Mouse (Mus musculus): Measurements from ENCODE around the gene Nfkbid. TPM values are rescaled to one million over a fixed set of nuclear protein-coding genes. Genes with fewer than 3 reads are reported as not detected.

Gene Nfkbid
- polyA plus RNA-seq, 1 experiment: 0.04 TPM

DNA sequence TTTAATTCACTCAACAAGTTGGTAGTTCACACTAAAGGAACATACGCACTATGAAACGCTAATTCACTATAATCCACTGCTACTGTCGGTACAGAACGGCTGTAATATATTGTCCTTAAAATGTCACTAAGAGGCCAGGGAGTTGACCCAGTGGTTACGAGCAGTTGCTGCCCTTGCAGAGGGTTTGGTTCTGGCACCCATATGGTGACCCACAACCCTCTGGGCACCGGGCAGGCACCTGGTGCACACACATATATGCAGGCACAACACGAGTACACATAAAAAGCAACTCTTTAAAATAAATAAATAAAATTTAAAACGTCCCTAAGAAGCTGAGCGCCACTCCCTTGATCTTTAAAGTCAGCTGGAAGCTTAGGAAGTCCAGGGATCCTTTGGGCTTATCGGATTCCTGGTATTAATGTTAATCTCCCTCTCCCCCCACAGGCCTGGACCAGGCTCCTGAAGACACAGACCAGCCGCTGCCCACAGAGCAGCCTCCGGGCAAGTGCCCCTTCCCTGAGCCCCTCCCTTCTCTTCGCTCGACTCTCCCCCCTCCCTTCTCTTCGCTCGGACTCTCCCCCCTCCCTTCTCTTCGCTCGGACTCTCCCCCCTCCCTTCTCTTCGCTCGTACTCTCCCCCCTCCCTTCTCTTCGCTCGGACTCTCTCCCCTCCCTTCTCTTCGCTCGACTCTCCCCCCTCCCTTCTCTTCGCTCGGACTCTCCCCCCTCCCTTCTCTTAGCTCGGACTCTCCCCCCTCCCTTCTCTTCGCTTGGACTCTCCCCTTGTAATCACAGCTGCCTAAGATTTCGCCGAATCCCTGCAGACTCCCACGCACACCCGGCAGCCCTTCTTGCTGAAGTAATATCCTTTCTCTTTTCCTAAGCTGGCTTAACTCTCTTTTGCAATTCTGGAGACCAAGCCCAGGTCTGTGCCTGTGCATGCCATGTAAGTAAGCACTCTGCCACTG is 56.2 kb downstream of the Nfkbid start:
- Histone ChIP-seq H3K79me2 (ENCODE audit: control insufficient read depth, insufficient read depth) (no peaks in the 10 kb centered on the region), H3ac (ENCODE audit: control insufficient read depth, insufficient read length, low read depth) (no peak overlapping the region), H3K27me3 (ENCODE audit: control insufficient read depth, insufficient read depth, insufficient read length) (peaks cover 46% of the 10 kb centered on the region), H3K79me3 (ENCODE audit: low read depth) (no peaks in the 10 kb centered on the region), H3K4me3 (ENCODE audit: insufficient read depth, poor library complexity, severe bottlenecking) (no peak overlapping the region), H3K36me3 (ENCODE audit: control insufficient read depth, insufficient read depth) (no peaks in the 10 kb centered on the region)
- no peak for TF ChIP-seq CTCF (IDR thresholded peaks at IDR 0.05; ENCODE audit: control insufficient read depth, insufficient read depth, insufficient read length)
- no peak for TF ChIP-seq CEBPB (IDR thresholded peaks at IDR 0.05; ENCODE audit: low read depth)
- TF ChIP-seq USF1 (IDR thresholded peaks at IDR 0.05; ENCODE audit: low read depth): no peak

Other genes with a start within 250 kb of the Nfkbid start
- gene Cox7a1, start 237.6 kb upstream of the Nfkbid start, polyA plus RNA-seq (2012; fragmentation: generic; extraction: Trizol): 7.9 TPM
- 588 TPM for gene Capns1, start 222.9 kb upstream of the Nfkbid start, polyA plus RNA-seq (2012; fragmentation: generic; extraction: Trizol)
- 175 TPM for gene Polr2i, start 189.8 kb upstream of the Nfkbid start, polyA plus RNA-seq (2012; fragmentation: generic; extraction: Trizol)
- 180 TPM for gene Tbcb, start 189.5 kb upstream of the Nfkbid start, polyA plus RNA-seq (2012; fragmentation: generic; extraction: Trizol)
- not detected for gene Ovol3, start 186.0 kb upstream of the Nfkbid start, polyA plus RNA-seq (2012; fragmentation: generic; extraction: Trizol)
- gene Thap8, start 141.6 kb upstream of the Nfkbid start, polyA plus RNA-seq (2012; fragmentation: generic; extraction: Trizol): 0.07 TPM
- gene Wdr62, start 141.3 kb upstream of the Nfkbid start, polyA plus RNA-seq (2012; fragmentation: generic; extraction: Trizol): 12.8 TPM
- 40.6 TPM for gene Clip3, start 130.0 kb upstream of the Nfkbid start, polyA plus RNA-seq (2012; fragmentation: generic; extraction: Trizol)
- 28.7 TPM for gene Alkbh6, start 113.0 kb upstream of the Nfkbid start, polyA plus RNA-seq (2012; fragmentation: generic; extraction: Trizol)
- gene Syne4, start 106.9 kb upstream of the Nfkbid start, polyA plus RNA-seq (2012; fragmentation: generic; extraction: Trizol): 0.20 TPM
- gene E130208F15Rik, start 100.0 kb upstream of the Nfkbid start, polyA plus RNA-seq (2012; fragmentation: generic; extraction: Trizol): 0.81 TPM
- gene Sdhaf1, start 97.8 kb upstream of the Nfkbid start, polyA plus RNA-seq (2012; fragmentation: generic; extraction: Trizol): 9.9 TPM
- gene Lrfn3, start 59.0 kb upstream of the Nfkbid start, polyA plus RNA-seq (2012; fragmentation: generic; extraction: Trizol): 0.20 TPM
- gene Tyrobp, start 8.0 kb upstream of the Nfkbid start, polyA plus RNA-seq (2012; fragmentation: generic; extraction: Trizol): not detected
- not detected for gene Hcst, start 1.9 kb upstream of the Nfkbid start, polyA plus RNA-seq (2012; fragmentation: generic; extraction: Trizol)
- 0.29 TPM for gene Aplp1, start 23.8 kb downstream of the Nfkbid start, polyA plus RNA-seq (2012; fragmentation: generic; extraction: Trizol)
- not detected for gene Kirrel2, start 36.0 kb downstream of the Nfkbid start, polyA plus RNA-seq (2012; fragmentation: generic; extraction: Trizol)
- 0.60 TPM for gene Nphs1, start 36.6 kb downstream of the Nfkbid start, polyA plus RNA-seq (2012; fragmentation: generic; extraction: Trizol)
- gene Prodh2, start 71.9 kb downstream of the Nfkbid start, polyA plus RNA-seq (2012; fragmentation: generic; extraction: Trizol): 0.02 TPM
- gene Arhgap33, start 113.3 kb downstream of the Nfkbid start, polyA plus RNA-seq (2012; fragmentation: generic; extraction: Trizol): 2.4 TPM
- 66.8 TPM for gene Hspb6, start 130.4 kb downstream of the Nfkbid start, polyA plus RNA-seq (2012; fragmentation: generic; extraction: Trizol)
- gene Proser3, start 130.6 kb downstream of the Nfkbid start, polyA plus RNA-seq (2012; fragmentation: generic; extraction: Trizol): 8.7 TPM
- 38.4 TPM for gene Lin37, start 138.1 kb downstream of the Nfkbid start, polyA plus RNA-seq (2012; fragmentation: generic; extraction: Trizol)
- 63.6 TPM for gene U2af1l4, start 141.6 kb downstream of the Nfkbid start, polyA plus RNA-seq (2012; fragmentation: generic; extraction: Trizol)
- gene Gm49396, start 141.6 kb downstream of the Nfkbid start, polyA plus RNA-seq (2012; fragmentation: generic; extraction: Trizol): 0.73 TPM
- 173 TPM for gene Psenen, start 141.9 kb downstream of the Nfkbid start, polyA plus RNA-seq (2012; fragmentation: generic; extraction: Trizol)
- gene Igflr1, start 143.7 kb downstream of the Nfkbid start, polyA plus RNA-seq (2012; fragmentation: generic; extraction: Trizol): 0.56 TPM
- 14.4 TPM for gene Kmt2b, start 167.0 kb downstream of the Nfkbid start, polyA plus RNA-seq (2012; fragmentation: generic; extraction: Trizol)
- 0.05 TPM for gene Zbtb32, start 177.2 kb downstream of the Nfkbid start, polyA plus RNA-seq (2012; fragmentation: generic; extraction: Trizol)
- 0.53 TPM for gene Upk1a, start 191.1 kb downstream of the Nfkbid start, polyA plus RNA-seq (2012; fragmentation: generic; extraction: Trizol)
- 795 TPM for gene Cox6b1, start 204.4 kb downstream of the Nfkbid start, polyA plus RNA-seq (2012; fragmentation: generic; extraction: Trizol)
- gene Etv2, start 214.1 kb downstream of the Nfkbid start, polyA plus RNA-seq (2012; fragmentation: generic; extraction: Trizol): not detected
- 110 TPM for gene Rbm42, start 228.6 kb downstream of the Nfkbid start, polyA plus RNA-seq (2012; fragmentation: generic; extraction: Trizol)
- gene Haus5, start 243.3 kb downstream of the Nfkbid start, polyA plus RNA-seq (2012; fragmentation: generic; extraction: Trizol): 25.9 TPM
- not detected for gene Pmis2, start 249.9 kb downstream of the Nfkbid start, polyA plus RNA-seq (2012; fragmentation: generic; extraction: Trizol)

Measured in C2C12 (cell line).